Mouse (Mus musculus): ENCODE measurements around the gene RPS10-NUDT3.

The RPS10-NUDT3 gene

GRCm38 (mm10) chr17:27610679-27611518, 24.1 kb downstream of the RPS10-NUDT3 start:
- no peak for DNase-seq (ENCODE audit: low spot score in 2 of 2)

- no peak for DNase-seq (ENCODE audit: low spot score in 2 of 2)
These were observed 25.4 kb downstream of the RPS10-NUDT3 start for GRCm38 (mm10) chr17:27609576-27609975.

GRCm38 (mm10) chr17:27603522-27604234, 31.3 kb downstream of the RPS10-NUDT3 start:
- no peak for DNase-seq (ENCODE audit: low spot score in 2 of 2)

GRCm38 (mm10) chr17:27603036-27603435, 32.0 kb downstream of the RPS10-NUDT3 start:
- DNase-seq (ENCODE audit: low spot score in 2 of 2) = no peak

- DNase-seq (ENCODE audit: low spot score in 2 of 2) = no peak
These were observed 34.2 kb downstream of the RPS10-NUDT3 start for GRCm38 (mm10) chr17:27600869-27601268.

GRCm38 (mm10) chr17:27600286-27600685, 34.7 kb downstream of the RPS10-NUDT3 start:
- no peak for DNase-seq (ENCODE audit: low spot score in 2 of 2)

- no peak for DNase-seq (ENCODE audit: low spot score in 2 of 2)
These were observed 38.4 kb downstream of the RPS10-NUDT3 start for GRCm38 (mm10) chr17:27596376-27597190.

GRCm38 (mm10) chr17:27595659-27596375, 39.2 kb downstream of the RPS10-NUDT3 start:
- DNase-seq (ENCODE audit: low spot score in 2 of 2) = no peak

GRCm38 (mm10) chr17:27592565-27592910, 42.5 kb downstream of the RPS10-NUDT3 start:
- DNase-seq (ENCODE audit: low spot score in 2 of 2) = no peak

- DNase-seq (ENCODE audit: low spot score in 2 of 2) = no peak
These were observed 43.0 kb downstream of the RPS10-NUDT3 start for GRCm38 (mm10) chr17:27591826-27592564.

GRCm38 (mm10) chr17:27588231-27588630, 46.8 kb downstream of the RPS10-NUDT3 start:
- DNase-seq (ENCODE audit: low spot score in 2 of 2) = no peak

GRCm38 (mm10) chr17:27587252-27587651, 47.8 kb downstream of the RPS10-NUDT3 start:
- no peak for DNase-seq (ENCODE audit: low spot score in 2 of 2)

GRCm38 (mm10) chr17:27586661-27587060, 48.4 kb downstream of the RPS10-NUDT3 start:
- DNase-seq (ENCODE audit: low spot score in 2 of 2) = no peak

GRCm38 (mm10) chr17:27583185-27583894, 51.7 kb downstream of the RPS10-NUDT3 start:
- no peak for DNase-seq (ENCODE audit: low spot score in 2 of 2)

- DNase-seq (ENCODE audit: low spot score in 2 of 2) = no peak
These were observed 54.5 kb downstream of the RPS10-NUDT3 start for GRCm38 (mm10) chr17:27580392-27581068.

GRCm38 (mm10) chr17:27579816-27580215, 55.2 kb downstream of the RPS10-NUDT3 start:
- DNase-seq (ENCODE audit: low spot score in 2 of 2) = no peak

- no peak for DNase-seq (ENCODE audit: low spot score in 2 of 2)
These were observed 56.5 kb downstream of the RPS10-NUDT3 start for GRCm38 (mm10) chr17:27578487-27578886.

GRCm38 (mm10) chr17:27577468-27577867, 57.6 kb downstream of the RPS10-NUDT3 start:
- no peak for DNase-seq (ENCODE audit: low spot score in 2 of 2)

GRCm38 (mm10) chr17:27576056-27576455, 59.0 kb downstream of the RPS10-NUDT3 start:
- DNase-seq (ENCODE audit: low spot score in 2 of 2) = no peak

All from urinary bladder, postnatal 4 days (tissue).